Mouse (Mus musculus) CH12.LX (cell line): ENCODE measurements around the gene Macf1. TPM values are rescaled to one million over a fixed set of nuclear protein-coding genes. Genes with fewer than 3 reads are reported as not detected.

Experiments
- DNase-seq: peaks from one replicate; pipeline ENCODE4 v3.0.0-alpha.2; 2013; ENCODE audit errors: extremely low read depth
- H3K27ac ChIP-seq: 2 replicates; pipeline ENCODE4 v1.5.1; 2012; ENCODE audit warnings: low read depth, mild to moderate bottlenecking, control low read depth, moderate library complexity; ENCODE audit not compliant: insufficient read depth
- H3K27me3 ChIP-seq: replicated peaks from 2 replicates; pipeline ENCODE3; 2012; ENCODE audit warnings: inconsistent platforms
- H3K36me3 ChIP-seq, 2 experiments: replicated peaks in 1 of 2; 2 replicates each; pipeline versions ENCODE3 to v1.6.1; 2012; ENCODE audit warnings: inconsistent platforms in 1 of 2, low read length in 1 of 2, mild to moderate bottlenecking in 1 of 2, mixed read lengths in 1 of 2, moderate library complexity in 1 of 2; ENCODE audit not compliant: control insufficient read depth in 1 of 2, insufficient read depth in 1 of 2
- H3K4me1 ChIP-seq, 2 experiments: 2 replicates each; pipeline ENCODE4 v1.6.1; 2012; ENCODE audit warnings: inconsistent platforms in 1 of 2, moderate library complexity in 1 of 2; ENCODE audit not compliant: insufficient read depth in 2 of 2, control insufficient read depth in 1 of 2
- H3K4me2 ChIP-seq: 2 replicates; pipeline ENCODE4 v1.6.1; 2012; ENCODE audit warnings: low read depth, mild to moderate bottlenecking, control low read depth; ENCODE audit not compliant: poor library complexity, insufficient read depth, severe bottlenecking
- H3K4me3 ChIP-seq, 3 experiments: fragments of 150-350 bp in 1 of 3; sonication (generic) in 1 of 3; replicated peaks in 1 of 3; 2 replicates each; pipeline versions ENCODE3 to v1.5.1; 2011 to 2012; ENCODE audit warnings: low read depth in 2 of 3, low read length in 2 of 3, mild to moderate bottlenecking in 2 of 3, moderate library complexity in 2 of 3, control low read depth in 1 of 3, improper control_type of control experiment in 1 of 3, inconsistent platforms in 1 of 3, mixed read lengths in 1 of 3; ENCODE audit not compliant: poor library complexity in 1 of 3
- H3K79me2 ChIP-seq: replicated peaks from 2 replicates; pipeline ENCODE4 v1.6.1; 2012; ENCODE audit warnings: mild to moderate bottlenecking, moderate library complexity; ENCODE audit not compliant: control insufficient read depth, poor library complexity, insufficient read depth, severe bottlenecking; ENCODE audit errors: extremely low read depth
- H3K9ac ChIP-seq: 2 replicates; pipeline ENCODE4 v1.6.1; 2012; ENCODE audit warnings: low read depth, mild to moderate bottlenecking, control low read depth, moderate library complexity; ENCODE audit not compliant: insufficient read depth
- H3K9me3 ChIP-seq: replicated peaks from 2 replicates; pipeline ENCODE3; 2012; ENCODE audit warnings: low read length, inconsistent platforms, mixed read lengths
- CTCF ChIP-seq, 2 experiments: IDR thresholded peaks in 1 of 2; conservative IDR thresholded peaks in 1 of 2; 2 replicates each; pipeline ENCODE4 v1.5.1; 2011 to 2012; ENCODE audit warnings: low read depth in 2 of 2, low read length in 2 of 2, improper control_type of control experiment in 1 of 2, inconsistent platforms in 1 of 2, mild to moderate bottlenecking in 1 of 2, moderate library complexity in 1 of 2
- EP300 ChIP-seq: IDR thresholded peaks from 2 replicates; pipeline ENCODE4 v1.6.1; 2011; ENCODE audit warnings: low read length, improper control_type of control experiment
- ETS1 ChIP-seq: conservative IDR thresholded peaks from 2 replicates; pipeline ENCODE4 v1.6.1; 2012; ENCODE audit warnings: low read depth, mild to moderate bottlenecking, inconsistent platforms, low read length, improper control_type of control experiment, moderate library complexity
- JUN ChIP-seq: IDR thresholded peaks from 2 replicates; pipeline ENCODE4 v1.6.1; 2011; ENCODE audit warnings: low read depth, mild to moderate bottlenecking, low read length, improper control_type of control experiment, moderate library complexity; ENCODE audit not compliant: insufficient read depth
- KAT2A ChIP-seq: IDR thresholded peaks from 2 replicates; pipeline ENCODE4 v1.6.1; 2012; ENCODE audit warnings: low read length, improper control_type of control experiment, inconsistent platforms; ENCODE audit not compliant: insufficient replicate concordance
- MAFK ChIP-seq: IDR thresholded peaks from 2 replicates; pipeline ENCODE4 v1.6.1; 2011; ENCODE audit warnings: low read length, improper control_type of control experiment; ENCODE audit not compliant: insufficient replicate concordance
- MAX ChIP-seq: IDR thresholded peaks from 2 replicates; pipeline ENCODE4 v1.6.1; 2011; ENCODE audit warnings: low read length, improper control_type of control experiment
- MEF2A ChIP-seq: IDR thresholded peaks from 2 replicates; pipeline ENCODE4 v1.6.1; 2014; ENCODE audit warnings: low read depth, mild to moderate bottlenecking, inconsistent platforms, low read length, improper control_type of control experiment, borderline replicate concordance
- MXI1 ChIP-seq: IDR thresholded peaks from 2 replicates; pipeline ENCODE4 v1.6.1; 2011; ENCODE audit warnings: mild to moderate bottlenecking, low read depth, low read length, improper control_type of control experiment
- MYC ChIP-seq: IDR thresholded peaks from 2 replicates; pipeline ENCODE4 v1.6.1; 2011; ENCODE audit warnings: low read depth, mild to moderate bottlenecking, improper control_type of control experiment, low read length
- PAX5 ChIP-seq: IDR thresholded peaks from 2 replicates; pipeline ENCODE4 v1.6.1; 2012; ENCODE audit warnings: low read length, inconsistent platforms, mixed read lengths
- POLR2A ChIP-seq: IDR thresholded peaks from 2 replicates; pipeline ENCODE4 v1.6.1; 2011; ENCODE audit warnings: low read depth, mild to moderate bottlenecking, improper control_type of control experiment, low read length
- RCOR1 ChIP-seq: conservative IDR thresholded peaks from 2 replicates; pipeline ENCODE4 v1.6.1; 2012; ENCODE audit warnings: low read depth, mild to moderate bottlenecking, inconsistent platforms, low read length, improper control_type of control experiment
- TBP ChIP-seq: conservative IDR thresholded peaks from 2 replicates; pipeline ENCODE4 v1.6.1; 2011; ENCODE audit warnings: low read depth, low read length, improper control_type of control experiment
- USF1 ChIP-seq: IDR thresholded peaks from 2 replicates; pipeline ENCODE4 v1.6.1; 2014; ENCODE audit warnings: low read depth, mild to moderate bottlenecking, inconsistent platforms, low read length, improper control_type of control experiment
- ZC3H11A ChIP-seq: IDR thresholded peaks from 2 replicates; pipeline ENCODE4 v1.6.1; 2012; ENCODE audit warnings: low read depth, mild to moderate bottlenecking, inconsistent platforms, low read length, improper control_type of control experiment
- dilution Hi-C: fragments of 300-500 bp; cut with MboI; formaldehyde crosslinking; loops from 2 replicates; pipeline ENCODE4 v1.14.3; 2020; ENCODE audit warnings: low sequenced_read_pairs; ENCODE audit not compliant: extremely low pct_unique_long_range_greater_than_20kb, extremely low pct_ligation_motif_present
- in situ Hi-C: fragments of 300-500 bp; cut with MboI; formaldehyde crosslinking; loops from 3 replicates; pipeline ENCODE4 v1.14.3; 2019; ENCODE audit warnings: low sequenced_read_pairs, low pct_ligation_motif_present, low pct_unique_long_range_greater_than_20kb, mixed read lengths
- polyA plus RNA-seq: library from polyadenylated mRNA; unstranded; fragments of >175 nt; gene quantifications from 2 replicates; pipeline ENCODE4 v1.2.1, GENCODE M21; 2012; ENCODE audit warnings: low read depth; ENCODE audit not compliant: insufficient read length
- total RNA-seq, 2 experiments: library from RNA; depleted of rRNA; stranded (reverse); fragments of 300-350 nt in 1 of 2; fragments of >200 nt in 1 of 2; gene quantifications; 2 replicates each; pipeline ENCODE4 v1.2.3; 2012 to 2014

Macf1 gene
- total and polyA plus RNA-seq, 3 experiments: 63.3 to 93.3 (median 77.8) TPM

GRCm38 (mm10) chr4:123601036-123601435, 83.1 kb downstream of the Macf1 start:
- in situ Hi-C loops: no loop called here
- DNase-seq: no peak
- Histone ChIP-seq H3K4me1 (no peaks in the 10 kb centered on the region), H3K27ac (no peak overlapping the region), H3K4me3 (no peak overlapping the region), H3K9me3 (no peaks in the 10 kb centered on the region), H3K36me3 (no peaks in the 10 kb centered on the region), H3K4me2 (no peak overlapping the region), H3K79me2 (no peaks in the 10 kb centered on the region), H3K27me3 (no peaks in the 10 kb centered on the region), H3K9ac (no peak overlapping the region)
- TF ChIP-seq CTCF (conservative IDR thresholded peaks at IDR 0.05 in 1 of 2, IDR thresholded peaks at IDR 0.05 in 1 of 2; ENCODE audit: low read depth in 2 of 2, low read length in 2 of 2) (no peak), USF1 (no peak), MAFK (no peak), RCOR1 (no peak), KAT2A (no peak), MXI1 (no peak), POLR2A (no peak), JUN (no peak), ETS1 (no peak), PAX5 (no peak), TBP (no peak), MEF2A (no peak), MAX (no peak), ZC3H11A (no peak)
- dilution Hi-C loops: no loop called here

- no peak overlapping the region for H3K4me3 ChIP-seq
- in situ Hi-C loops (no loop called here), dilution Hi-C loops (no loop called here)
- DNase-seq: no peak
- H3K27ac ChIP-seq: no peak overlapping the region
- H3K27me3 ChIP-seq: no peaks in the 10 kb centered on the region
- no peaks in the 10 kb centered on the region for H3K9me3 ChIP-seq
- no peak overlapping the region for H3K9ac ChIP-seq
- no peaks in the 10 kb centered on the region for H3K36me3 ChIP-seq
- no peaks in the 10 kb centered on the region for H3K79me2 ChIP-seq
- TF ChIP-seq MAX: no peak
- no peak for TF ChIP-seq EP300
- TF ChIP-seq MAFK: no peak
- no peak for TF ChIP-seq MYC
- no peak for TF ChIP-seq POLR2A
- no peak for TF ChIP-seq TBP
- no peak for TF ChIP-seq CTCF (conservative IDR thresholded peaks at IDR 0.05 in 1 of 2, IDR thresholded peaks at IDR 0.05 in 1 of 2; ENCODE audit: low read depth in 2 of 2, low read length in 2 of 2)
- TF ChIP-seq, all 38 proteins: peak for 0
- H3K4me2 ChIP-seq: no peak overlapping the region
- peaks cover 0 to 4% of the 10 kb centered on the region in 2 experiments; a peak in 2 of 4 replicates for H3K4me1 ChIP-seq
These were observed 85.5 kb downstream of the Macf1 start for GRCm38 (mm10) chr4:123598519-123599228.
